Mouse (Mus musculus) stomach, embryonic 14.5 days (tissue): Measurements from ENCODE around the gene Mboat1. TPM values are rescaled to one million over a fixed set of nuclear protein-coding genes. Genes with fewer than 3 reads are reported as not detected.
A peak's percentile ranks its signal among the peaks of the same experiment; 100 is the strongest.

ENCODE experiments used
- ATAC-seq: fragments of 200-750 bp; cut with Nextera tagmentation; 2 replicates; pipeline ENCODE4 v1.8.0; 2017; ENCODE audit warnings: low read depth, moderate TSS enrichment; ENCODE audit not compliant: insufficient number of reproducible peaks, insufficient read depth, low FRiP score
- H3K27ac ChIP-seq: fragments of 300-500 bp; sonication (generic); 2 replicates; pipeline ENCODE4 v1.5.1; 2014; ENCODE audit warnings: mild to moderate bottlenecking, low read length, moderate library complexity, mixed read lengths
- H3K27me3 ChIP-seq: fragments of 300-500 bp; sonication (generic); 2 replicates; pipeline ENCODE4 v1.6.1; 2014; ENCODE audit warnings: low read length, control low read depth, mixed read lengths; ENCODE audit not compliant: control insufficient read depth, insufficient read depth
- H3K36me3 ChIP-seq: fragments of 300-500 bp; sonication (generic); 2 replicates; pipeline ENCODE4 v1.6.1; 2014; ENCODE audit warnings: mild to moderate bottlenecking, control low read depth, low read length, moderate library complexity, mixed read lengths; ENCODE audit not compliant: control insufficient read depth, insufficient read depth
- H3K4me1 ChIP-seq: fragments of 300-500 bp; sonication (generic); 2 replicates; pipeline ENCODE4 v1.6.1; 2014; ENCODE audit warnings: low read length, control low read depth, mixed read lengths; ENCODE audit not compliant: control insufficient read depth, insufficient read depth
- H3K4me2 ChIP-seq: fragments of 300-500 bp; sonication (generic); replicated peaks from 2 replicates; pipeline ENCODE4 v1.6.1; 2014; ENCODE audit warnings: low read depth, low read length, control low read depth
- H3K4me3 ChIP-seq: fragments of 300-500 bp; sonication (generic); 2 replicates; pipeline ENCODE4 v1.5.1; 2014; ENCODE audit warnings: low read depth, low read length, control low read depth
- H3K9ac ChIP-seq: fragments of 300-500 bp; sonication (generic); replicated peaks from 2 replicates; pipeline ENCODE4 v1.6.1; 2014; ENCODE audit warnings: low read depth, mild to moderate bottlenecking, control low read depth, low read length, moderate library complexity, mixed read lengths
- H3K9me3 ChIP-seq: fragments of 300-500 bp; sonication (generic); 2 replicates; pipeline ENCODE4 v1.6.1; 2016; ENCODE audit warnings: low read depth, low read length, control low read depth; ENCODE audit not compliant: control insufficient read depth
- WGBS: fragments of 180-500 bp; shearing (Covaris S2); extraction: QIAGEN DNeasy Blood & Tissue Kit; methylation state at CpG from one replicate; pipeline ENCODE4 v1.1.7; 2014; 5-methylcytosine and 5-hydroxymethylcytosine counted together
- polyA plus RNA-seq: library from polyadenylated mRNA; unstranded; fragments of >200 nt; fragmentation: Nextera tagmentation; extraction: Ambion mirVana; gene quantifications from 2 replicates; pipeline ENCODE4 v1.2.1, GENCODE M21; 2014

The Mboat1 gene
- polyA plus RNA-seq, 1 experiment from 2014 or later = 38.2 TPM

DNA sequence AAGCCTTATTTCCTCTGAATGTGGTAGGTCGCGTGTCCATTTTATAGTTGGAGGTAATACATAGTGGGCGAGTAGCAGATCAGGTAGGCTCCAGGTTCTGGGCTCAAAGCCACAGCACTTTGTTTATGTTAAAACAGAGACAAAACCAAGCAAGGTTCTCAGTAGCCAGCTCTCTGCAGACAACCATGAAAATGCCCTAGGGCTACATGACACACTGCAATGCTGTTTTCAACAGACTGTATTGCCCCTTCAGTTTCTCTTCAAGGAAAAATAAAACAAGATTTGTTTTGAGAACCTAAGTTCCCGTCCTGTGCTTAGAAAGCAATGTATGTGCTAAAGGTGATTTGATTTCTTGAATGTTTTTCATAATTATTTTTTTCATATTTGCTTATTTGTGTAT lies 31.2 kb downstream of the Mboat1 start:
- H3K9me3 ChIP-seq = no peaks in the 10 kb centered on the region
- H3K4me1 ChIP-seq = no peaks in the 10 kb centered on the region
- ATAC-seq = no peak
- H3K27me3 ChIP-seq = no peaks in the 10 kb centered on the region
- WGBS = 78% methylated on average over 4 of the region's 4 CpGs
- no peak overlapping the region for H3K27ac ChIP-seq
- no peak overlapping the region for H3K4me3 ChIP-seq
- no peak overlapping the region for H3K9ac ChIP-seq
- H3K4me2 ChIP-seq = no peak overlapping the region
- H3K36me3 ChIP-seq = no peaks in the 10 kb centered on the region

DNA sequence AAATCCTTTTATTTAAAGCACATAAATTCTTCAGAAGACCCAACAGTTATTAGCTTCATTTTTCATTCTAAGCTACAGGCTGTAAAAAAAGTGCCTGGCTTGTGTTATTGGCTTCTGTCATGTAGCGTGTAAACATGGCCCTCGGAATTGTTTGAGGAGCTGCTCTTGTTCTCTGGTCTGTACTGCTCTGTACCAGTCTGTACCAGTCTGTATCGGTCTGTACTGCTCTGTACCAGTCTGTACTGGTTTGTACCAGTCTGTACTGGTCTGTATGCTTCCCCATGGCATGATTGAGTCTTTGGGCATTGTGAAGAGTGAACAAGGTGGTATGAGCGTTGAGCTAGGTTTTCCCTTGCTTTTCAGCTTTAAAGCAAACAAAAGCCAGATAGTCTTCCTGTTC lies 32.5 kb downstream of the Mboat1 start:
- H3K4me1 ChIP-seq = no peaks in the 10 kb centered on the region
- H3K27me3 ChIP-seq = no peaks in the 10 kb centered on the region
- 79% methylated on average over 4 of the region's 4 CpGs for WGBS
- ATAC-seq = no peak
- no peak overlapping the region for H3K4me2 ChIP-seq
- H3K9ac ChIP-seq = no peak overlapping the region
- no peak overlapping the region for H3K27ac ChIP-seq
- no peaks in the 10 kb centered on the region for H3K36me3 ChIP-seq
- no peaks in the 10 kb centered on the region for H3K9me3 ChIP-seq
- H3K4me3 ChIP-seq = no peak overlapping the region

GRCm38 (mm10) chr13:30170061-30170460 lies 33.8 kb downstream of the Mboat1 start:
- no peak overlapping the region for H3K9ac ChIP-seq
- H3K4me2 ChIP-seq = no peak overlapping the region
- no peaks in the 10 kb centered on the region for H3K36me3 ChIP-seq
- H3K9me3 ChIP-seq = no peaks in the 10 kb centered on the region
- no peaks in the 10 kb centered on the region for H3K4me1 ChIP-seq
- no peak for ATAC-seq
- WGBS = 57% methylated on average over 6 of the region's 6 CpGs
- H3K27me3 ChIP-seq = no peaks in the 10 kb centered on the region
- H3K4me3 ChIP-seq = no peak overlapping the region
- no peak overlapping the region for H3K27ac ChIP-seq

DNA sequence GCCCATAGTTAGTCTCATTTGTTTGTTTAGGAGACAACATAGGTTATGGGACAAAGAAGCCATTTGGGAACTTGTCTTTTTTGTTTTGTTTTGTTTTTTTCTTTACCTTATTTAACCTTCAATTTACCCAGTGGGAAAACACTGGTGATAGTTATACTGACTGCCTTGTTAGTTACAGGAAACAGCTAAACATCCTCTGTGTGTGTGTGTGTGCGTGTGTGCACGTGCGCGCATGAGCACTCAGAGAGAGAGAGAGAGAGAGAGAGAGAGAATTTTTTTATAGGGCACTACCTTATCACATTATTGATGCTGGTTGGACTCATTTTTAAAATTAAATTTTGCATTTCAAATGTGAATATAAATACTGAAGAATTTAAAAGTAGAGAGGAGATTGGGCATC lies 38.3 kb downstream of the Mboat1 start:
- Histone ChIP-seq H3K4me1 (no peaks in the 10 kb centered on the region), H3K9me3 (no peaks in the 10 kb centered on the region), H3K36me3 (no peaks in the 10 kb centered on the region), H3K27me3 (no peaks in the 10 kb centered on the region), H3K4me2 (no peak overlapping the region), H3K9ac (no peak overlapping the region), H3K4me3 (no peak overlapping the region), H3K27ac (no peak overlapping the region)
- ATAC-seq = no peak
- 93% methylated on average over 4 of the region's 4 CpGs for WGBS

DNA sequence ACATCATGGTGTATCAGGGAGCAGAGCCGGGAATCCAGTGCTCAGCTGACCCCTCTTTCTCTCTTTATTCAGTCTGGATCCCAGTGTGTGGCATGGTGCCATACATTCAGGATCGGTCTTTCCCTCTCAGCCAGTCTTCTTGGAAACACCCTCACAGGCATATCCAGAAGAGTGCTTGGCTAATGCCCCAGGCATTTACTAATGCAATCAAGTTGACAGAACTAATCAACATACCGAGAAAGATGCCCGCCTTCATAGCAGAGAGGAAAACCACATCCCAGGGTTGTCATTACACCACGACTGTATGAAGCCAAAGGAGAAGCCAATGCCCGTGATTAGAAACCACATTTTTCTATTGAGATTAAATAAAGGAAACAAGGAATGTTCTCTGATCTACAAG lies 41.1 kb downstream of the Mboat1 start:
- no peaks in the 10 kb centered on the region for H3K4me1 ChIP-seq
- WGBS = 75% methylated on average over 6 of the region's 6 CpGs
- no peaks in the 10 kb centered on the region for H3K9me3 ChIP-seq
- H3K27me3 ChIP-seq = no peaks in the 10 kb centered on the region
- no peak overlapping the region for H3K27ac ChIP-seq
- no peaks in the 10 kb centered on the region for H3K36me3 ChIP-seq
- H3K9ac ChIP-seq = no peak overlapping the region
- no peak for ATAC-seq
- H3K4me2 ChIP-seq = no peak overlapping the region
- H3K4me3 ChIP-seq = no peak overlapping the region

DNA sequence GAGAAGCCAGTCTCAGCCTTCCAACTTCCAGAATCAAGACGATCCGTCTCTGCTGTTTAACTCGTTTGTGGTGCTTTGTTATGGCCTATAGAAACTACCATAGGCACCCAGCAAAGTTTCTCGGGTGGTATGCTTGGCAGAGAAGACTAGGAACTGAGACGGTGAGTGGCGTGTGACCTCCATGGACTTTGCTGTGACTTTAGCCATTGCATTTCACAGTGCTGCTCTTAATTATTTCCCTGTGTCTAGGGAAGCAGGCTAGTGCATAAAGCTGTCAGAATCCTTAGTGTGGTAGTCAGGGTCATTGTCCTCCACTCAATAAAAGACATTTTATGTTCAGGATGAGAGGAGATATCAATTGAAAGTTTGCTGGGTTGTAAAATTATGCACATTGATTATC lies 49.3 kb downstream of the Mboat1 start:
- Histone ChIP-seq H3K9ac (no peak overlapping the region), H3K9me3 (no peaks in the 10 kb centered on the region), H3K4me2 (no peak overlapping the region), H3K27me3 (no peaks in the 10 kb centered on the region), H3K4me1 (0 out of 2 replicates have a peak, but pooled peaks cover 8% of the 10 kb centered on the region), H3K27ac (no peak overlapping the region), H3K4me3 (no peak overlapping the region), H3K36me3 (no peaks in the 10 kb centered on the region)
- 79% methylated on average over 6 of the region's 6 CpGs for WGBS
- no peak for ATAC-seq

- Histone ChIP-seq H3K27ac (no peak overlapping the region; the same call in 1 of the 2 replicates), H3K36me3 (no peaks in the 10 kb centered on the region), H3K27me3 (no peaks in the 10 kb centered on the region), H3K4me2 (no peak overlapping the region), H3K4me1 (0 out of 2 replicates have a peak, but pooled peaks cover 8% of the 10 kb centered on the region), H3K9me3 (no peaks in the 10 kb centered on the region), H3K9ac (no peak overlapping the region), H3K4me3 (no peak overlapping the region)
- no peak for ATAC-seq
- WGBS = 44% methylated on average over 6 of the region's 6 CpGs
Measured at GRCm38 (mm10) chr13:30185959-30186358, 49.7 kb downstream of the Mboat1 start.

- Histone ChIP-seq H3K4me2 (no peak overlapping the region), H3K27me3 (no peaks in the 10 kb centered on the region), H3K9ac (no peak overlapping the region), H3K4me3 (no peak overlapping the region), H3K36me3 (no peaks in the 10 kb centered on the region), H3K4me1 (0 out of 2 replicates have a peak, but pooled peaks cover 8% of the 10 kb centered on the region), H3K9me3 (no peaks in the 10 kb centered on the region), H3K27ac (no peak overlapping the region; the same call in 1 of the 2 replicates)
- 58% methylated on average over 8 of the region's 8 CpGs for WGBS
- ATAC-seq = peak; percentile 69; the same call in 1 of the 2 replicates
Measured at GRCm38 (mm10) chr13:30186456-30186855, 50.2 kb downstream of the Mboat1 start.

DNA sequence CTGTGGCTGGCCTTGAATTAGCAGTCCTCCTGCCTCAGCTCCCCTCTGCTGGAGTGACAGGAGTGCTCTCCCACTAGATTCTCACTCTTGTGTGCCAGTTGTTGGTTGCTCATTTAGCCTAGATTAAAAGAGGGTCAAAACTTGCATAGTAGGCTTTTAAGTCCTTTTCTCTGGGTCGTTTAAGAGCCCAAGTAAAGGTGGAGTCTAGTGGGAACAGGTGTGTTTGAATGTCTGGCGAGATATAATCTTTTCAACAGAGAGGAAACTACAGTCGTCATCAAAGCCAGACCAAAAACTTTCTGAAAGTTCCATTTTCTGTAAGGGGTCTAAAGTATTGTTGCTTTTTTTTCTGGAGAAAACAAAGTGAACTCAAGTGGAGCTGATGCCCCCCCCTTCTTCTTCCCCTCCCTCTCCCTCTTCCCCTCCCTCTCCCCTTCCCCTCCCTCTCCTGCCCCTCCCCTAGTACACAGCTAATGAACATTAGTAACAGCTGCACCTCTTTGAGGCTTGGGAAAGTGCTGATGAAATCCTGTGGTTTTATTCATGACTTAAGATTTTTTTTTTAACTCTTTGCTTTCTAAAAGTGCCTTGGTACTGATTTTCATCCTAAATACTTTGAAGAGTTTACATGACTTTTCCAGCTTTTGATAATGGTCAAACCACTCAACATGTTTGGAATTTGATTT lies 55.9 kb downstream of the Mboat1 start:
- Histone ChIP-seq H3K36me3 (no peaks in the 10 kb centered on the region), H3K27me3 (no peaks in the 10 kb centered on the region), H3K27ac (no peak overlapping the region), H3K9me3 (no peaks in the 10 kb centered on the region), H3K9ac (no peak overlapping the region), H3K4me3 (no peak overlapping the region), H3K4me2 (no peak overlapping the region), H3K4me1 (no peaks in the 10 kb centered on the region)
- no peak for ATAC-seq
- WGBS = 37% methylated on average over 3 of the region's 3 CpGs
